Mouse (Mus musculus): Measurements from ENCODE around the gene Sppl3. TPM values are rescaled to one million over a fixed set of nuclear protein-coding genes. Genes with fewer than 3 reads are reported as not detected.

The Sppl3 gene
- polyA plus RNA-seq, 1 experiment from 2014 or later, result 11.2 TPM

DNA sequence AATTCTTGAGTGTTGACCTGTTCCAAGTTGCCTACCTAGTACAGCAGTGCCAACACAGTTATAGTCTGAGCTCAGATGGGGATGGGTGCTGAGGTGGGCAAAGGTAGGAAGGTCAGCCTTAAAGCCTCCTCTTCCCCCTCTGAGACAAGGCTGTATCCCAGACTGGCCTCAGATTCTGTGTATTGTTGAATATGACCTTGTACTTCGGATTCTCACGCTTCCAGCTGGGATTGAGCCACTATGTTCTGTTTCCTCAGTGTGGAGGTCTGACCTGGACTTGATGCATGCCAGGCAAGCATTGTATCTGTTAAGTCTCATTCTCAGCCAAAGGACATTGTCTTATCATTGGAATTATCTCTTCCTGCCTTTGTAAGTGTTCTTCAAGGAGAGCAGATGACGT is 16.2 kb downstream of the Sppl3 start:
- H3K4me1 ChIP-seq (replicated peaks), result 0 out of 2 replicates have a peak, but pooled peaks cover 4% of the 10 kb centered on the region
- no peak overlapping the region for H3K4me3 ChIP-seq
- no peaks in the 10 kb centered on the region for H3K9me3 ChIP-seq
- 90% methylated on average over 3 of the region's 3 CpGs for WGBS
- peaks cover 8% of the 10 kb centered on the region for H3K36me3 ChIP-seq
- DNase-seq (ENCODE audit: low spot score), result no peak
- H3K27ac ChIP-seq, result no peak overlapping the region
- no peaks in the 10 kb centered on the region for H3K27me3 ChIP-seq (ENCODE audit: insufficient read depth, poor library complexity, severe bottlenecking)

DNA sequence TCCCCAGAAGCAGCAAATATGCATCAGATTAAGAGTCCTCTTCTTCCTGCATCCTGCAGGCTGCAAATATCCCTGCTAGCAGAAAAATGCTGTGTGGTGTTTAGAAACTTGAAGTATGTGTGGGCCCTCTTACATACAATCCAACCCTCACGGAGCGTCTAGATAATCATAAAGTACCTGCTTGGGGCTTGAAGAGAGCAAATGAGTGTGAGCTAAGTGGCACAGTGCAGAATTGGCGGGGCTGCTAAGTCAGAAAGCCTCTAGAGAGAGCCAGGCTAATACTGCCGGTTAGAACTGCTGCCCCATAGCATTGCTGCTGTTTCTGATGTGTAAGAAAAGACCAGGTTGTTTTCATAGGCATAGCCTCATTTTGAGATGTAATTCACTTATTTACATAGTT is 18.0 kb downstream of the Sppl3 start:
- H3K27me3 ChIP-seq (ENCODE audit: insufficient read depth, poor library complexity, severe bottlenecking), result no peaks in the 10 kb centered on the region
- WGBS, result 94% methylated on average over 4 of the region's 4 CpGs
- DNase-seq (ENCODE audit: low spot score), result no peak
- 0 out of 2 replicates have a peak, but pooled peaks cover 11% of the 10 kb centered on the region for H3K36me3 ChIP-seq
- no peak overlapping the region for H3K4me3 ChIP-seq
- no peak overlapping the region for H3K27ac ChIP-seq
- 0 out of 2 replicates have a peak, but pooled peaks cover 4% of the 10 kb centered on the region for H3K4me1 ChIP-seq (replicated peaks)
- no peaks in the 10 kb centered on the region for H3K9me3 ChIP-seq

DNA sequence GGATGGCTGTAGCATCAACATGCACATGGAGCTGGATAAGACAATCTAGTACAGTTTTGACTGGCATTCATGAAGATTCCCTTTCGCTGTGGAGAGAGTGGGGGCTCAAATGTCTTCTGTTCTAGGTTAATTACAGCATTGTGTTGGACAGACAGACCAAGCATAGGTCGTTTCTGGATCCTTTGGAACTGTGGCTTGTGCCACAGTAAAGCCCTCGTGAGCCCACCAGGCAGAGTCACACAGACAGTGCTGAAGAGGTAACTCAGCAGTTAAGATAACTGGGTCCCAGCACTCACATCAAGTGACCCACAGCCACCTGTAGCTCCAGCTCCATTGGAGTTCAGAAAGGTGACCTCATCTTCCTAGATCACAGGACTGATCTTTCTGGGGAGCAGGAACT is 18.6 kb downstream of the Sppl3 start:
- DNase-seq (ENCODE audit: low spot score), result no peak
- WGBS, result 93% methylated on average over 3 of the region's 3 CpGs

DNA sequence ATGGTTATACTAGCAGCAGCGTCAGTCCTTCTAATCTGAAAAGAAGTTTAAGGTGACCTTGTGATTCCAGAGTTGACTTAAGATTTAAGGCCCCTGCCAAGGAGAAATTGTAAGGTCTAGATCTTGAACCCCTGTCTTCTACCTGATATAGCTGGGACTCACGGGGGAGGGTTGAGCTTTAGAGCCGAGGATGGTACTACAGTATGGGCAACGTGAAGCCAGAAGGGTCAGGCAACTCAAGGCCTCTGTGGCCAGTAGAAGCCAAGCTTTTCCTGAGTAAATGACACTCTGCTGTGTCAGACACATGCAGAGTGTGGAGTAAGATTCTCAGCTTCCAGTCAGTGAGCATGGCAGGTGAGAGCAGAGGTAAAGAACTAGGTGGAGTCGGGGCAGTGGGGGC is 20.6 kb downstream of the Sppl3 start:
- no peak for DNase-seq (ENCODE audit: low spot score)
- 83% methylated on average over 5 of the region's 5 CpGs for WGBS
- H3K4me1 ChIP-seq (replicated peaks), result peaks cover 9% of the 10 kb centered on the region; the same call in 1 of the 2 replicates
- H3K27me3 ChIP-seq (ENCODE audit: insufficient read depth, poor library complexity, severe bottlenecking), result no peaks in the 10 kb centered on the region
- H3K9me3 ChIP-seq, result no peaks in the 10 kb centered on the region
- no peak overlapping the region for H3K4me3 ChIP-seq
- 0 out of 2 replicates have a peak, but pooled peaks cover 11% of the 10 kb centered on the region for H3K36me3 ChIP-seq
- no peak overlapping the region for H3K27ac ChIP-seq

More for the DNA sequence above, 18.6 kb downstream of the Sppl3 start:
- Histone ChIP-seq H3K27me3 (ENCODE audit: insufficient read depth, poor library complexity, severe bottlenecking) (no peaks in the 10 kb centered on the region), H3K27ac (no peak overlapping the region), H3K9me3 (no peaks in the 10 kb centered on the region), H3K4me3 (no peak overlapping the region), H3K36me3 (0 out of 2 replicates have a peak, but pooled peaks cover 11% of the 10 kb centered on the region), H3K4me1 (replicated peaks) (0 out of 2 replicates have a peak, but pooled peaks cover 4% of the 10 kb centered on the region)

DNA sequence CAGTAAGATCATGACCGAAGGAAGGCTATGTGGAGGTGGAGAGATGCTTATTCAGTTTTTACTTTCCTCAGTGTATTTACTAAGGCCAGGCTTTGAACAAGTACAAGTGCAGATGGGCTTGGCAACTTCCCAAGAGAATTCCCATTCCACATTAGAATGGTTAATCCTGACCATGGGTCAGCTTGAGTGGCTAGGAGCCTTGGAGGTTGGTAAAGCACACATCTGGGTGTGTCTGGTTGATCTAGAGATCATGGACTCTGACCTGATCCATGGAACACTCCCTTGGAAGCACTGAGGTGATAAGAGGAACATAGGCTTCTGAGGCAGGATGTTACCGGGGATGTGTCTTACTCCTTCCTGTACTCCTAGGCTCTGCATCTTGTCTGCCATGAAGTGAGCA is 21.7 kb downstream of the Sppl3 start:
- DNase-seq (ENCODE audit: low spot score), result no peak
- peaks cover 5% of the 10 kb centered on the region; the same call in 1 of the 2 replicates for H3K4me1 ChIP-seq (replicated peaks)
- no peak overlapping the region for H3K27ac ChIP-seq
- H3K36me3 ChIP-seq, result 0 out of 2 replicates have a peak, but pooled peaks cover 11% of the 10 kb centered on the region
- 99% methylated on average over 2 of the region's 2 CpGs for WGBS
- H3K4me3 ChIP-seq, result no peak overlapping the region
- H3K27me3 ChIP-seq (ENCODE audit: insufficient read depth, poor library complexity, severe bottlenecking), result no peaks in the 10 kb centered on the region
- H3K9me3 ChIP-seq, result no peaks in the 10 kb centered on the region

DNA sequence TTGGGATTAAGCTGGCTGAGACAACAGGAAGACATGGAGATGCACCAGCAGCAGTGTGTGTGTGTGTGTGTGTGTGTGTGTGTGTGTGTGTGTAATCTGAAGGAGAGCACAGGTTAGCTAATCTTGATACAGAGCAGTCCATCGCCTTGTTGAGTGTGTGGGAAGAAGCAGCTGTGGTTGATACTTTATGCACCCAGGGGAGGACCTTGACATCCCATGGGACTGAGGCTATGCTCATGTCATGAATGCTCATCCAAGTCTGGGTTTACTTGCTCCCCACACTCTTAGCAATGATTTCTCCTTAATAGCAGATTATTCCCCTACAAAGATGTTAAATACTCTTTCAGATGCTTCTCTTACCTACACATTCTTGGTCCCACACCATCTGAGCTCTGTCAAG is 24.3 kb downstream of the Sppl3 start:
- H3K27me3 ChIP-seq (ENCODE audit: insufficient read depth, poor library complexity, severe bottlenecking), result no peaks in the 10 kb centered on the region
- H3K4me1 ChIP-seq (replicated peaks), result peaks cover 5% of the 10 kb centered on the region; the same call in 1 of the 2 replicates
- 90% methylated on average over 1 of the region's 1 CpGs for WGBS
- no peaks in the 10 kb centered on the region for H3K9me3 ChIP-seq
- H3K4me3 ChIP-seq, result no peak overlapping the region
- H3K27ac ChIP-seq, result no peak overlapping the region
- no peak for DNase-seq (ENCODE audit: low spot score)
- H3K36me3 ChIP-seq, result 0 out of 2 replicates have a peak, but pooled peaks cover 5% of the 10 kb centered on the region

DNA sequence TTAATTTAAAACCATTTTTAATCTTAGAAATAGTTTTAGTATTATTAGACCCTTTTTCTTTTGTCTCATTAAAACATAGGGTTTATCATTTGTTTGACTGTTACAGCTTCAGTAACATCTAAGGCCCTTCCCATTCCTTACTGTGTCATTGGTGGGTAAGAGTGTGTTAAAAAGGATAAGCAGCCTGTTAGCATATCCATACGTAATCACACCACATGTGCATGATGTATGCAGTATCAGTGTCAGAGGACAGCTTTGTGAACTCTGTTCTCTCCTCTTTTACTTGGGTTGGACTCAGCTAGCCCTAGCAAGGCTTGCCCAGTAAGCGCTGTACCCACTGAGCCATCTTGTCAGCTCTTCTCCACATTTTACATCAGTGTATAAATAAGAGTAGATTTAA is 26.2 kb downstream of the Sppl3 start:
- 0 out of 2 replicates have a peak, but pooled peaks cover 5% of the 10 kb centered on the region for H3K36me3 ChIP-seq
- H3K9me3 ChIP-seq, result no peaks in the 10 kb centered on the region
- DNase-seq (ENCODE audit: low spot score), result no peak
- H3K27ac ChIP-seq, result no peak overlapping the region
- H3K4me1 ChIP-seq (replicated peaks), result peaks cover 5% of the 10 kb centered on the region; the same call in 1 of the 2 replicates
- 93% methylated on average over 2 of the region's 2 CpGs for WGBS
- no peaks in the 10 kb centered on the region for H3K27me3 ChIP-seq (ENCODE audit: insufficient read depth, poor library complexity, severe bottlenecking)
- no peak overlapping the region for H3K4me3 ChIP-seq

DNA sequence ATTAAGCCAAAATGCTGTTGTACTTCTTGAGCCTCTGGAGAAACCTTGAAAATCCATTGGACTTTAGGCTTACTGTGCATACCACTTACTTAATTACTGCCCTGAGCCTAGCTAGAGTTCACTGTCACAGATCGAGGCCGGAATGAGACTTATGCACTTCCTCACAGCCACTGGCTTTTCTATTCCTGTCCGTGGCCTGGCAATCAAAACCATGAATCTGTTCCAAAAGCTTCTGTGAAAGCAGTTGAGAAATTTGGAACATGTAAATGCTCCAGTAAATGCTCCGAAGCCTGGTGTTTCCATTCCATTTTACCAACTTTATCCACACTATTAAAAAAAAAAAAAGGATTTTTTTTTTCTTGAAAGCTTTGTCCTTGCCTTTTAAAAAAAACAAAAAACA is 29.8 kb downstream of the Sppl3 start:
- WGBS, result 91% methylated on average over 4 of the region's 4 CpGs
- H3K4me1 ChIP-seq (replicated peaks), result peaks cover 4% of the 10 kb centered on the region; the same call in 1 of the 2 replicates
- peaks cover 13% of the 10 kb centered on the region; the same call in 1 of the 2 replicates for H3K36me3 ChIP-seq
- H3K27ac ChIP-seq, result no peak overlapping the region
- H3K4me3 ChIP-seq, result no peak overlapping the region
- H3K27me3 ChIP-seq (ENCODE audit: insufficient read depth, poor library complexity, severe bottlenecking), result no peaks in the 10 kb centered on the region
- H3K9me3 ChIP-seq, result no peaks in the 10 kb centered on the region
- no peak for DNase-seq (ENCODE audit: low spot score)

DNA sequence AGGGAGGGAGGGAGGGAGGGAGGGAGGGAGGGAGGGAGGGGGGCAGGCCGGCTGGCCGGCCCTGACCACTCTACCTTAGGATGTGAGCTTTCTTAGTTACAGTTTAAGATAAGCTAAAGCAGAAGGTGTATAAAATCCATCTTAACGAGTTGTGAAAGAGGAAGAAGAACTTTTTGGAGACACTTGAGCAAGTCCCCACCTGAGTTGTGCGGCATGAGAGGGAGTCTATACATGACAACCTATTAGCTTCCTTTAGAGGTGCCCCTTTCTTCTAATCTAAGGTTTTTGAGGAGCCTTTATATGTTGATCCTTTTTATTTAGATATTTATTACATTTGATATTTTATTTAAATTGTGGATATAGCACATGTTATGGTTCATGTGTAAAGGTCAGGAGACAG is 32.7 kb downstream of the Sppl3 start:
- 0 out of 2 replicates have a peak, but pooled peaks cover 4% of the 10 kb centered on the region for H3K4me1 ChIP-seq (replicated peaks)
- H3K36me3 ChIP-seq, result peaks cover 13% of the 10 kb centered on the region; the same call in 1 of the 2 replicates
- no peak overlapping the region for H3K27ac ChIP-seq
- no peaks in the 10 kb centered on the region for H3K9me3 ChIP-seq
- no peaks in the 10 kb centered on the region for H3K27me3 ChIP-seq (ENCODE audit: insufficient read depth, poor library complexity, severe bottlenecking)
- no peak overlapping the region for H3K4me3 ChIP-seq
- no peak for DNase-seq (ENCODE audit: low spot score)
- 98% methylated on average over 4 of the region's 4 CpGs for WGBS

DNA sequence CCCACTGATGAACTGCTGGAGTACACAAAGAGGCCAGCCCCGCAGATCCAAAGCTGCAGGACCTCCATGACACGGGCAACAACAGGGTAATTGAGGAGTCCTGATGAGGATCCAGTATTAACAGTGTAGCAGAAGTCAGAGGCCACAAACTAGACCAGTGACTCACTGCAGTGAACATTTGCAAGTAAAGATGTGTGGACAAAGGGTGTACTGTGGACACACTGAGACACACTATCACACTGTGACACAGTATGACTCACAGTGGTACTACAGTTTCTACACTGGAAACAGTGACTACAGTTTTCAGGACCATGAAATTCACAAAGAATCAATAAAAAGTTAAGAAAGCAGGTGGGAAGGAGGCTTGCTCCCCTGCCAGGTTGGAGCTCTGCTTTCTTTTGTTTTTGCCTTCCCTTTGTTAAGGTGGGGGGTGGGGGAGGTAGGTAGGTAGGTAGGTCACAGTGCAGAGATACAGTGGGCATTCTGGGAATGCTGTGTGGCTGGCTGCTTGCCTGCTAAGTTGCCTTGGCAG is 34.3 kb downstream of the Sppl3 start:
- H3K36me3 ChIP-seq, result peaks cover 13% of the 10 kb centered on the region; the same call in 1 of the 2 replicates
- H3K9me3 ChIP-seq, result no peaks in the 10 kb centered on the region
- no peak overlapping the region for H3K4me3 ChIP-seq
- 0 out of 2 replicates have a peak, but pooled peaks cover 4% of the 10 kb centered on the region for H3K4me1 ChIP-seq (replicated peaks)
- WGBS, result 82% methylated on average over 2 of the region's 2 CpGs
- DNase-seq (ENCODE audit: low spot score), result no peak
- H3K27ac ChIP-seq, result no peak overlapping the region
- no peaks in the 10 kb centered on the region for H3K27me3 ChIP-seq (ENCODE audit: insufficient read depth, poor library complexity, severe bottlenecking)

DNA sequence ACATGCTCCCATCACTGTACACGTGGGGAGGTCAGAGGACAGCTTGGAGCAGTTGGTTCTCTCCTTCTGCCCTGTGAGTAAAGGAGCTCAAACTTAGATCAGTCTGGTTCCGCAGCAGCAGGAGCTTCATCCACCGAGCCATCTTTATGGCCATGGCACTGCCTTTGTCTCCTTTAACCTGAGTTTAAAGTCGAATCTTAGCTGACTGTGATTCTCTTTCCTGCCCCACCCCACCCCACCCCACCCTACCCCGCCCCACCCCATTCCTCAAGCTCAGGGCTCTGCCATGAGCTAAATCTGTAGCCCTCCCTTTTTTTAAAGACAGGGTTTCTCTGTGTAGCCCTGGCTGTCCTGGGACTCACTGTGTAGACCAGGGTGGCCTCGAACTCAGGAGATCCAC is 38.8 kb downstream of the Sppl3 start:
- DNase-seq (ENCODE audit: low spot score), result no peak
- H3K4me1 ChIP-seq (replicated peaks), result peaks cover 21% of the 10 kb centered on the region
- WGBS, result 88% methylated on average over 6 of the region's 6 CpGs

DNA sequence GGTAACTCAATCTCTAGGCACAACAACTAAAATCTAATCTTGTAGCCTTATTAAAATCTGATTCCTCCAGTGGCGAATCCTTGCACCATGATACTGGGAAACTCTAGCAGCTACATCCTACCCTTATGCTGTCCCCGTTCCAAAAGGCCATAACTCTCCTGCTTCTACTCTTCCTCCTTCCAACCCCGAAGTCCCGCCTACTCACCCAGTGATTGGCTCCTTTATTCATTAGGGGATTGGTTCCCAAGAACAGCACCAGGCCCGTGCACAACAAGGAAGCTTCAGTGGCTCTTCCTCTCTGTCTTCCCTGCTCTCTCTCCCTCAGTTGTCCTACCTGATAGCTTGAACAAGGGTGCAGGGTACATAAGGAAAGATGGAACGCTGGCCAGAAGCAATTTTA is 39.8 kb downstream of the Sppl3 start:
- WGBS, result 82% methylated on average over 6 of the region's 6 CpGs
- Histone ChIP-seq H3K9me3 (no peaks in the 10 kb centered on the region), H3K4me1 (replicated peaks) (peaks cover 17% of the 10 kb centered on the region), H3K36me3 (no peaks in the 10 kb centered on the region), H3K4me3 (no peak overlapping the region), H3K27ac (no peak overlapping the region), H3K27me3 (ENCODE audit: insufficient read depth, poor library complexity, severe bottlenecking) (no peaks in the 10 kb centered on the region)
- no peak for DNase-seq (ENCODE audit: low spot score)

More for the DNA sequence above, 38.8 kb downstream of the Sppl3 start:
- no peaks in the 10 kb centered on the region for H3K9me3 ChIP-seq
- H3K4me3 ChIP-seq, result no peak overlapping the region
- H3K36me3 ChIP-seq, result peaks cover 8% of the 10 kb centered on the region; the same call in 1 of the 2 replicates
- H3K27me3 ChIP-seq (ENCODE audit: insufficient read depth, poor library complexity, severe bottlenecking), result no peaks in the 10 kb centered on the region
- H3K27ac ChIP-seq, result no peak overlapping the region

DNA sequence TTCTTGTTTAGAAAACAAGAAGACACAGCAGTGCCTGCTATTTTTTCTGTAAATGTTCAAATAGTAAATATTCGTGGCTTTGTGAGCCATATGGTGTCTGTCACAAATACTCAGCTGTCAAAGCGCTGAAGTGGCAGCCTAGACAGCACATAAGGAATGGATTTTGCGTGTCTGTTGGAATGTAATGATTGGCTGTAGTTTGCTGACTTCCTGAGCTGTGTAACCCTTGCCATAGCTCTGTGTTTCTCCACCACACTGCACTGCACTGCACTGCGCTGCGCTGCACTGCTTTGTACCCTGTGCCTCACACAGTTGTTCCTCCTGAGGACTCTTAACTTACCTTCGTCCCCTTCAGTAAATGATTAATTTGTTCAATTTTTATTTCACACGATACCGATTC is 41.6 kb downstream of the Sppl3 start:
- peaks cover 17% of the 10 kb centered on the region for H3K4me1 ChIP-seq (replicated peaks)
- DNase-seq (ENCODE audit: low spot score), result no peak
- H3K27ac ChIP-seq, result no peak overlapping the region
- H3K27me3 ChIP-seq (ENCODE audit: insufficient read depth, poor library complexity, severe bottlenecking), result no peaks in the 10 kb centered on the region
- 87% methylated on average over 8 of the region's 8 CpGs for WGBS
- no peak overlapping the region for H3K4me3 ChIP-seq
- no peaks in the 10 kb centered on the region for H3K9me3 ChIP-seq
- H3K36me3 ChIP-seq, result 0 out of 2 replicates have a peak, but pooled peaks cover 4% of the 10 kb centered on the region

Data from hindbrain, embryonic 10.5 days (tissue).